Mouse (Mus musculus): ENCODE data around the gene Themis. TPM values are rescaled to one million over a fixed set of nuclear protein-coding genes. Genes with fewer than 3 reads are reported as not detected.

Themis gene
- polyA plus RNA-seq, 1 experiment from 2014 or later = not detected

GRCm38 (mm10) chr10:28696032-28696431 is 27.9 kb downstream of the Themis start:
- H3K36me3 ChIP-seq = no peaks in the 10 kb centered on the region
- ATAC-seq (replicated peaks; ENCODE audit: low FRiP score) = no peak
- no peak overlapping the region for H3K9ac ChIP-seq
- H3K27ac ChIP-seq = no peak overlapping the region
- H3K4me3 ChIP-seq (replicated peaks) = no peak overlapping the region
- H3K27me3 ChIP-seq = no peaks in the 10 kb centered on the region
- WGBS = 86% methylated on average over 1 of the region's 1 CpGs
- no peak overlapping the region for H3K4me2 ChIP-seq
- H3K9me3 ChIP-seq (replicated peaks) = no peaks in the 10 kb centered on the region
- no peaks in the 10 kb centered on the region for H3K4me1 ChIP-seq

- Histone ChIP-seq H3K4me3 (replicated peaks) (no peak overlapping the region), H3K27me3 (no peaks in the 10 kb centered on the region), H3K27ac (no peak overlapping the region), H3K4me1 (no peaks in the 10 kb centered on the region), H3K36me3 (no peaks in the 10 kb centered on the region), H3K9me3 (replicated peaks) (no peaks in the 10 kb centered on the region), H3K4me2 (no peak overlapping the region), H3K9ac (no peak overlapping the region)
- no peak for ATAC-seq (replicated peaks; ENCODE audit: low FRiP score)
These were observed 30.0 kb downstream of the Themis start for GRCm38 (mm10) chr10:28698175-28698574.

GRCm38 (mm10) chr10:28721828-28722227 is 53.7 kb downstream of the Themis start:
- no peak overlapping the region for H3K9ac ChIP-seq
- no peaks in the 10 kb centered on the region for H3K9me3 ChIP-seq (replicated peaks)
- no peak overlapping the region for H3K4me3 ChIP-seq (replicated peaks)
- ATAC-seq (replicated peaks; ENCODE audit: low FRiP score) = no peak
- H3K4me1 ChIP-seq = peaks cover 4% of the 10 kb centered on the region; the same call in 1 of the 2 replicates
- 76% methylated on average over 3 of the region's 3 CpGs for WGBS
- H3K27ac ChIP-seq = no peak overlapping the region
- H3K4me2 ChIP-seq = no peak overlapping the region
- no peaks in the 10 kb centered on the region for H3K36me3 ChIP-seq
- no peaks in the 10 kb centered on the region for H3K27me3 ChIP-seq

- H3K27ac ChIP-seq = no peak overlapping the region
- H3K4me2 ChIP-seq = no peak overlapping the region
- no peaks in the 10 kb centered on the region for H3K27me3 ChIP-seq
- no peak overlapping the region for H3K9ac ChIP-seq
- ATAC-seq (replicated peaks; ENCODE audit: low FRiP score) = no peak
- whole genome bisulfite sequencing = 83% methylated on average over 7 of the region's 7 CpGs
- no peak overlapping the region for H3K4me3 ChIP-seq (replicated peaks)
- no peaks in the 10 kb centered on the region for H3K9me3 ChIP-seq (replicated peaks)
- no peaks in the 10 kb centered on the region for H3K36me3 ChIP-seq
- H3K4me1 ChIP-seq = peaks cover 4% of the 10 kb centered on the region; the same call in 1 of the 2 replicates
These were observed 55.1 kb downstream of the Themis start for GRCm38 (mm10) chr10:28723266-28723665.

- no peaks in the 10 kb centered on the region for H3K9me3 ChIP-seq (replicated peaks)
- peaks cover 4% of the 10 kb centered on the region; the same call in 1 of the 2 replicates for H3K4me1 ChIP-seq
- WGBS = 12% methylated on average over 2 of the region's 2 CpGs
- H3K27ac ChIP-seq = no peak overlapping the region
- no peaks in the 10 kb centered on the region for H3K36me3 ChIP-seq
- no peak overlapping the region for H3K4me3 ChIP-seq (replicated peaks)
- ATAC-seq (replicated peaks; ENCODE audit: low FRiP score) = no peak
- no peaks in the 10 kb centered on the region for H3K27me3 ChIP-seq
- no peak overlapping the region for H3K4me2 ChIP-seq
- H3K9ac ChIP-seq = no peak overlapping the region
These were observed 62.0 kb downstream of the Themis start for GRCm38 (mm10) chr10:28730122-28730521.

- 60% methylated on average over 1 of the region's 1 CpGs for WGBS
- ATAC-seq (replicated peaks; ENCODE audit: low FRiP score) = no peak
- H3K36me3 ChIP-seq = no peaks in the 10 kb centered on the region
These were observed 69.8 kb downstream of the Themis start for GRCm38 (mm10) chr10:28737953-28738352.

GRCm38 (mm10) chr10:28746426-28746825 is 78.3 kb downstream of the Themis start:
- Histone ChIP-seq H3K4me2 (no peak overlapping the region), H3K9me3 (replicated peaks) (no peaks in the 10 kb centered on the region), H3K4me1 (no peaks in the 10 kb centered on the region)

More at GRCm38 (mm10) chr10:28737953-28738352, 69.8 kb downstream of the Themis start:
- no peak overlapping the region for H3K9ac ChIP-seq
- no peak overlapping the region for H3K4me2 ChIP-seq
- H3K9me3 ChIP-seq (replicated peaks) = no peaks in the 10 kb centered on the region
- no peaks in the 10 kb centered on the region for H3K27me3 ChIP-seq
- H3K4me3 ChIP-seq (replicated peaks) = no peak overlapping the region
- H3K4me1 ChIP-seq = 0 out of 2 replicates have a peak, but pooled peaks cover 3% of the 10 kb centered on the region
- no peak overlapping the region for H3K27ac ChIP-seq

GRCm38 (mm10) chr10:28753321-28753720 is 85.2 kb downstream of the Themis start:
- Histone ChIP-seq H3K27ac (no peak overlapping the region), H3K36me3 (no peaks in the 10 kb centered on the region), H3K9me3 (replicated peaks) (no peaks in the 10 kb centered on the region), H3K4me1 (no peaks in the 10 kb centered on the region), H3K4me2 (no peak overlapping the region), H3K27me3 (no peaks in the 10 kb centered on the region), H3K9ac (no peak overlapping the region), H3K4me3 (replicated peaks) (no peak overlapping the region)
- ATAC-seq (replicated peaks; ENCODE audit: low FRiP score) = no peak
- WGBS = 81% methylated on average over 2 of the region's 2 CpGs

More at GRCm38 (mm10) chr10:28746426-28746825, 78.3 kb downstream of the Themis start:
- Histone ChIP-seq H3K27ac (no peak overlapping the region), H3K9ac (no peak overlapping the region), H3K36me3 (no peaks in the 10 kb centered on the region), H3K4me3 (replicated peaks) (no peak overlapping the region), H3K27me3 (no peaks in the 10 kb centered on the region)
- ATAC-seq (replicated peaks; ENCODE audit: low FRiP score) = no peak

GRCm38 (mm10) chr10:28754927-28755326 is 86.8 kb downstream of the Themis start:
- H3K27ac ChIP-seq = no peak overlapping the region
- no peaks in the 10 kb centered on the region for H3K27me3 ChIP-seq
- ATAC-seq (replicated peaks; ENCODE audit: low FRiP score) = no peak
- H3K4me2 ChIP-seq = no peak overlapping the region
- no peaks in the 10 kb centered on the region for H3K9me3 ChIP-seq (replicated peaks)
- H3K9ac ChIP-seq = no peak overlapping the region
- no peaks in the 10 kb centered on the region for H3K36me3 ChIP-seq
- no peaks in the 10 kb centered on the region for H3K4me1 ChIP-seq
- no peak overlapping the region for H3K4me3 ChIP-seq (replicated peaks)

- no peak overlapping the region for H3K27ac ChIP-seq
- no peak overlapping the region for H3K4me3 ChIP-seq (replicated peaks)
- H3K9ac ChIP-seq = no peak overlapping the region
- no peak for ATAC-seq (replicated peaks; ENCODE audit: low FRiP score)
- no peaks in the 10 kb centered on the region for H3K9me3 ChIP-seq (replicated peaks)
- H3K27me3 ChIP-seq = no peaks in the 10 kb centered on the region
- no peaks in the 10 kb centered on the region for H3K36me3 ChIP-seq
- 85% methylated on average over 5 of the region's 5 CpGs for WGBS
- no peaks in the 10 kb centered on the region for H3K4me1 ChIP-seq
- no peak overlapping the region for H3K4me2 ChIP-seq
These were observed 108.7 kb downstream of the Themis start for GRCm38 (mm10) chr10:28776777-28777402.

- no peak overlapping the region for H3K4me2 ChIP-seq
- H3K27ac ChIP-seq = no peak overlapping the region
- 20% methylated on average over 4 of the region's 4 CpGs for WGBS
- H3K9ac ChIP-seq = no peak overlapping the region
- no peaks in the 10 kb centered on the region for H3K4me1 ChIP-seq
- no peak overlapping the region for H3K4me3 ChIP-seq (replicated peaks)
- H3K9me3 ChIP-seq (replicated peaks) = no peaks in the 10 kb centered on the region
- ATAC-seq (replicated peaks; ENCODE audit: low FRiP score) = 0 out of 2 replicates have a peak, but pooled peaks have one; percentile 67
- no peaks in the 10 kb centered on the region for H3K36me3 ChIP-seq
- no peaks in the 10 kb centered on the region for H3K27me3 ChIP-seq
These were observed 131.3 kb downstream of the Themis start for GRCm38 (mm10) chr10:28799469-28799868.

GRCm38 (mm10) chr10:28805160-28805559 is 137.0 kb downstream of the Themis start:
- no peak overlapping the region for H3K4me2 ChIP-seq
- ATAC-seq (replicated peaks; ENCODE audit: low FRiP score) = no peak
- no peak overlapping the region for H3K9ac ChIP-seq
- H3K27me3 ChIP-seq = no peaks in the 10 kb centered on the region
- no peaks in the 10 kb centered on the region for H3K9me3 ChIP-seq (replicated peaks)
- H3K4me1 ChIP-seq = no peaks in the 10 kb centered on the region
- H3K27ac ChIP-seq = no peak overlapping the region
- H3K36me3 ChIP-seq = no peaks in the 10 kb centered on the region
- no peak overlapping the region for H3K4me3 ChIP-seq (replicated peaks)
- WGBS = 65% methylated on average over 3 of the region's 3 CpGs

All from kidney, embryonic 15.5 days (tissue).